Mouse (Mus musculus): Measurements from ENCODE around the gene Gria1.

DNA sequence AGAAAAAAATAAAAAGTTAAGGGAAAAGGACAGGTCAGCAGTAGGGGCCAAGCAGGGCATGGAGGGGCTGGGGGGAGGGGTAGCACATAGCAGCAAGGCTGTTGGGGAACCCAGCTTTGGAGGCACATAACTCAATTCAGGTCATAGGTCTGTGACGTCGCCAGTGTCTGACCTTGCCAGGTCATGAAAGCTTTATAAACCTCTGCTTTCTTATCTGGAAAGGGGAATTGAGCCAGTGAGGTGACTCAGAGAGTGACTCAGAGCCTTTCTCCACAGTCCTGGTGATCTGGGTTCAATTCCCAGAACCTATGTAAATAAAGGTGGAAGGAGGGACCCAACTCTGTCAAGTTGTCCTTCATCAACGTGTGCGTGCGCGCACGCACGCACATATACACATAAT is 286.2 kb downstream of the Gria1 start:
- TF ChIP-seq CTCF (IDR thresholded peaks at IDR 0.05; ENCODE audit: insufficient read depth, low read depth, low read length) (no peak), POLR2A (IDR thresholded peaks at IDR 0.05; ENCODE audit: insufficient read depth, low read depth, low read length) (no peak)
